Mouse (Mus musculus): ENCODE data around the gene Tbxa2r. TPM values are rescaled to one million over a fixed set of nuclear protein-coding genes. Genes with fewer than 3 reads are reported as not detected.

Gene Tbxa2r
- polyA plus RNA-seq, 1 experiment from 2014 or later, result 19.6 TPM

GRCm38 (mm10) chr10:81302288-81302687 is 26.2 kb upstream of the Tbxa2r start:
- Histone ChIP-seq H3K36me3 (ENCODE audit: insufficient read depth, low read length) (peaks cover 16% of the 10 kb centered on the region), H3K4me3 (ENCODE audit: low read depth, low read length) (no peak overlapping the region), H3K9ac (replicated peaks; ENCODE audit: low read depth) (no peak overlapping the region), H3K27me3 (replicated peaks; ENCODE audit: insufficient read depth, low read length) (no peaks in the 10 kb centered on the region), H3K27ac (ENCODE audit: low read length) (peak overlapping the region; percentile 61), H3K4me2 (replicated peaks; ENCODE audit: low read depth, low read length) (peak overlapping the region; percentile 27), H3K9me3 (ENCODE audit: low read length) (no peaks in the 10 kb centered on the region), H3K4me1 (ENCODE audit: insufficient read depth, low read depth, low read length) (peaks cover 22% of the 10 kb centered on the region)
- peak; percentile 10; the same call in 1 of the 2 replicates for ATAC-seq
- WGBS, result 55% methylated on average over 4 of the region's 4 CpGs
- TF ChIP-seq CTCF (IDR thresholded peaks at IDR 0.05), result no peak
- TF ChIP-seq EP300 (IDR thresholded peaks at IDR 0.05), result no peak
- DNase-seq (ENCODE audit: low spot score), result peak; percentile 45

- Histone ChIP-seq H3K9ac (replicated peaks; ENCODE audit: low read depth) (no peak overlapping the region), H3K4me2 (replicated peaks; ENCODE audit: low read depth, low read length) (peak overlapping the region; percentile 27; the same call in 1 of the 2 replicates), H3K4me3 (ENCODE audit: low read depth, low read length) (no peak overlapping the region), H3K27ac (ENCODE audit: low read length) (peak overlapping the region; percentile 64), H3K4me1 (ENCODE audit: insufficient read depth, low read depth, low read length) (peaks cover 19% of the 10 kb centered on the region), H3K36me3 (ENCODE audit: insufficient read depth, low read length) (peaks cover 21% of the 10 kb centered on the region), H3K27me3 (replicated peaks; ENCODE audit: insufficient read depth, low read length) (no peaks in the 10 kb centered on the region), H3K9me3 (ENCODE audit: low read length) (no peaks in the 10 kb centered on the region)
- DNase-seq (ENCODE audit: low spot score) (peak; percentile 84), ATAC-seq (peak; percentile 62)
- TF ChIP-seq CTCF (IDR thresholded peaks at IDR 0.05) (no peak), EP300 (IDR thresholded peaks at IDR 0.05) (peak; percentile 33; the same call in 1 of the 2 replicates)
- 21% methylated on average over 14 of the region's 14 CpGs for WGBS
Measured at GRCm38 (mm10) chr10:81302781-81303218, 25.7 kb upstream of the Tbxa2r start.

- TF ChIP-seq EP300 (IDR thresholded peaks at IDR 0.05) (no peak), CTCF (IDR thresholded peaks at IDR 0.05) (no peak)
- Histone ChIP-seq H3K9me3 (ENCODE audit: low read length) (no peaks in the 10 kb centered on the region), H3K4me1 (ENCODE audit: insufficient read depth, low read depth, low read length) (peaks cover 19% of the 10 kb centered on the region), H3K36me3 (ENCODE audit: insufficient read depth, low read length) (peaks cover 26% of the 10 kb centered on the region), H3K27me3 (replicated peaks; ENCODE audit: insufficient read depth, low read length) (no peaks in the 10 kb centered on the region), H3K27ac (ENCODE audit: low read length) (peak overlapping the region; percentile 64), H3K4me2 (replicated peaks; ENCODE audit: low read depth, low read length) (peak overlapping the region; percentile 27; the same call in 1 of the 2 replicates), H3K4me3 (ENCODE audit: low read depth, low read length) (no peak overlapping the region), H3K9ac (replicated peaks; ENCODE audit: low read depth) (no peak overlapping the region)
- 60% methylated on average over 10 of the region's 10 CpGs for WGBS
- ATAC-seq, result peak; percentile 26
- peak; percentile 54 for DNase-seq (ENCODE audit: low spot score)
Measured at GRCm38 (mm10) chr10:81303258-81303657, 25.3 kb upstream of the Tbxa2r start.

- Histone ChIP-seq H3K4me2 (replicated peaks; ENCODE audit: low read depth, low read length) (0 out of 2 replicates have a peak overlapping the region, but pooled peaks have one; percentile 8), H3K9me3 (ENCODE audit: low read length) (no peaks in the 10 kb centered on the region), H3K27me3 (replicated peaks; ENCODE audit: insufficient read depth, low read length) (no peaks in the 10 kb centered on the region), H3K4me1 (ENCODE audit: insufficient read depth, low read depth, low read length) (peaks cover 19% of the 10 kb centered on the region), H3K4me3 (ENCODE audit: low read depth, low read length) (no peak overlapping the region), H3K9ac (replicated peaks; ENCODE audit: low read depth) (no peak overlapping the region), H3K36me3 (ENCODE audit: insufficient read depth, low read length) (peaks cover 28% of the 10 kb centered on the region), H3K27ac (ENCODE audit: low read length) (peak overlapping the region; percentile 64; the same call in 1 of the 2 replicates)
- DNase-seq (ENCODE audit: low spot score) (no peak), ATAC-seq (no peak)
- WGBS, result 68% methylated on average over 7 of the region's 7 CpGs
- TF ChIP-seq CTCF (IDR thresholded peaks at IDR 0.05) (no peak), EP300 (IDR thresholded peaks at IDR 0.05) (no peak)
Measured at GRCm38 (mm10) chr10:81303761-81304160, 24.8 kb upstream of the Tbxa2r start.

GRCm38 (mm10) chr10:81304597-81305238 is 23.8 kb upstream of the Tbxa2r start:
- H3K4me2 ChIP-seq (replicated peaks; ENCODE audit: low read depth, low read length), result no peak overlapping the region
- H3K4me1 ChIP-seq (ENCODE audit: insufficient read depth, low read depth, low read length), result peaks cover 14% of the 10 kb centered on the region
- no peaks in the 10 kb centered on the region for H3K9me3 ChIP-seq (ENCODE audit: low read length)
- H3K9ac ChIP-seq (replicated peaks; ENCODE audit: low read depth), result no peak overlapping the region
- H3K36me3 ChIP-seq (ENCODE audit: insufficient read depth, low read length), result peaks cover 33% of the 10 kb centered on the region
- 23% methylated on average over 6 of the region's 9 CpGs for WGBS
- no peaks in the 10 kb centered on the region for H3K27me3 ChIP-seq (replicated peaks; ENCODE audit: insufficient read depth, low read length)
- H3K4me3 ChIP-seq (ENCODE audit: low read depth, low read length), result no peak overlapping the region
- H3K27ac ChIP-seq (ENCODE audit: low read length), result no peak overlapping the region
- ATAC-seq (peak; percentile 34), DNase-seq (ENCODE audit: low spot score) (peak; percentile 82)
- no peak for TF ChIP-seq EP300 (IDR thresholded peaks at IDR 0.05)
- peak; percentile 94 for TF ChIP-seq CTCF (IDR thresholded peaks at IDR 0.05)

GRCm38 (mm10) chr10:81305663-81306062 is 22.9 kb upstream of the Tbxa2r start:
- Histone ChIP-seq H3K9ac (replicated peaks; ENCODE audit: low read depth) (no peak overlapping the region), H3K27me3 (replicated peaks; ENCODE audit: insufficient read depth, low read length) (no peaks in the 10 kb centered on the region), H3K27ac (ENCODE audit: low read length) (no peak overlapping the region), H3K9me3 (ENCODE audit: low read length) (no peaks in the 10 kb centered on the region), H3K4me2 (replicated peaks; ENCODE audit: low read depth, low read length) (no peak overlapping the region), H3K4me3 (ENCODE audit: low read depth, low read length) (no peak overlapping the region), H3K36me3 (ENCODE audit: insufficient read depth, low read length) (peaks cover 34% of the 10 kb centered on the region), H3K4me1 (ENCODE audit: insufficient read depth, low read depth, low read length) (peaks cover 8% of the 10 kb centered on the region)
- no peak for ATAC-seq
- 92% methylated on average over 14 of the region's 14 CpGs for WGBS
- no peak for TF ChIP-seq EP300 (IDR thresholded peaks at IDR 0.05)
- no peak for TF ChIP-seq CTCF (IDR thresholded peaks at IDR 0.05)
- no peak for DNase-seq (ENCODE audit: low spot score)
